Mouse (Mus musculus): ENCODE data around the gene Odf2l. TPM values are rescaled to one million over a fixed set of nuclear protein-coding genes. Genes with fewer than 3 reads are reported as not detected.

The Odf2l gene
- polyA plus RNA-seq (2016; fragmentation: Nextera tagmentation; extraction: Ambion mirVana) = 28.5 and 31.7 TPM in 2 replicates

DNA sequence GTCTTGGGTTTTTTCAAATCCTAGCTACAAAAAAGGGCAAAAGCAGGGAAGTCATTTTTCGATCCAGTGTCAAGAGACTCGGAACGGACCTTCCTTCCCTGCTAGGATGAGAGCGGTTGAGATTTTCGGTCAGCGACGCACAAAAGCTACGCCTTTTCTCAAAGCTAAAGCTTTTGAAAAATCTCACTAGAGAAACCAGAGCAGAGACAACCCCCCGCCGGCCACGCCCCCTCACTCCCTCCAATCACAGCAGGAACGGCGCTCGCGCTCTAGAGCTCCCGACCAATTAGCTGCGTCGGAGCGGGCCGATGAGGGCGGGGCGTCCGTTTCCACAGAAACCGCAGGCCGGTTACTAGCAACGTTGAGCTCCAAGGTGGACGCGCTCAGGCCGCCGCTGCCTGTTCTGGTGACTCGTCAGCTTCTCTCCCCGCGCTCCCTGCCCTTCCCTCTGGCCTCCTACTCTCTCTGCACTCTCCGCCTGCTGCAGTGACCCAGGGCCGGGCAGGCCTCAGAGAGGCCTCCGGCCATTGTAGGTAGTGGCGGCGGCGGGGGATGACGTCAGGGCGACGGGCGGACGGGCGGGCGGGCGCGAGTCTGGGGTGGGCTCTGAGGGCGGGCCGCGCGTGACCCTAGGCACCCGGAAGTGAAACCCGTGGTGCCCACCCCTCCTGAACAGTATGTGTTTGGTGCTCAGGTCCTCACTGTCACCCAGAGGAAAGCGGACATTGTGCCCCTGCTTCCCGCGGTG lies at the start of gene Odf2l:
TSS of gene Odf2l (plus strand) at position 335 of the 748 bp plus-strand sequence.
- under 1% methylated on average over 57 of the region's 57 CpGs for WGBS

DNA sequence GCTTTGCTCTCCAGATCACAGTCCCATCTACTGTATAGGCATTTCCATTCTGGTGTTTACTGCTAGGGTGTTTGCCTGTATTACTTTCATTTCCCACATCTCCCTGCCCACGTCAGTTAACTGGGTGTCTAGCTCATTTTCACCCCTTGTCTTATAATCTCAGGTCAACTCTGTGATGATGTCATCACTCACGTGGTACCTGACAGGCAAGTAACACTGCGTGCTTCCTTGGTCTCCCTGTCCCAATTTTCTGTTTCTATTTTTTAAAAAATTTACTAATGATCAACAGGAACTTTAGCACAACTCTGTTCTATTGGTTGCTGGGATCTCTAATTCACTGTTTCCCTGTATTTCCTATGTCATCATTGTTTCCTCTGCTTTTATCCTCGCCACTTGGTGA lies 49.4 kb upstream of the Odf2l start:
- H3K27me3 ChIP-seq = no peaks in the 10 kb centered on the region
- no peak for ATAC-seq (ENCODE audit: low FRiP score, low read depth)
- H3K4me1 ChIP-seq = no peaks in the 10 kb centered on the region
- H3K4me3 ChIP-seq = no peak overlapping the region
- H3K27ac ChIP-seq (replicated peaks) = no peak overlapping the region
- H3K36me3 ChIP-seq = no peaks in the 10 kb centered on the region
- WGBS = 81% methylated on average over 4 of the region's 4 CpGs
- H3K9me3 ChIP-seq = no peaks in the 10 kb centered on the region
- no peak overlapping the region for H3K9ac ChIP-seq (replicated peaks)
- no peak overlapping the region for H3K4me2 ChIP-seq (replicated peaks)

More for the DNA sequence above, at the start of gene Odf2l:
- peaks cover 16% of the 10 kb centered on the region for H3K4me1 ChIP-seq
- H3K27me3 ChIP-seq = no peaks in the 10 kb centered on the region
- H3K4me2 ChIP-seq (replicated peaks) = peak within 1 kb of the TSS; percentile 71
- no peaks in the 10 kb centered on the region for H3K9me3 ChIP-seq
- H3K4me3 ChIP-seq = peak within 1 kb of the TSS; percentile 80
- peak; percentile 99 for ATAC-seq (ENCODE audit: low FRiP score, low read depth)
- peak within 1 kb of the TSS; percentile 99 for H3K27ac ChIP-seq (replicated peaks)
- H3K36me3 ChIP-seq = no peaks in the 10 kb centered on the region
- H3K9ac ChIP-seq (replicated peaks) = peak within 1 kb of the TSS; percentile 93

DNA sequence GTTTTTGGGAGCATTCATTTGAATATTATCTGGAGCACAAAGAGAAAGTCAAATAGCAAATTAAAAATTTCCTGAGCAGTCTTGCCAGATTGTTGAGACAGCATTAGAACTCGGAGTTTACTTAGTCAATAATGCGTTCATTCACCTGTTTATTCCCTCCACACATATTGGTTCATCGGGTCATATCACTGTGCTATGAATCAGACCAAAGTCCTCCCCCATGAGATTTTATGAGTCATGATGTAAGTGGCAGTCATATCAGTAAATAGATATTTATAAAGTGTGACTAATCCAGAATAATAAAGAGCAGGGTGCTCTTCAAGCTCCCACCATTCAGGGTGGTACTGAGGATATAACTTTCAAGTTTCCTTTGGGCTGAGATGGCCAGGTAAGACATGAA lies 46.0 kb upstream of the Odf2l start:
- no peak overlapping the region for H3K9ac ChIP-seq (replicated peaks)
- no peak for ATAC-seq (ENCODE audit: low FRiP score, low read depth)
- 93% methylated on average over 3 of the region's 3 CpGs for WGBS

DNA sequence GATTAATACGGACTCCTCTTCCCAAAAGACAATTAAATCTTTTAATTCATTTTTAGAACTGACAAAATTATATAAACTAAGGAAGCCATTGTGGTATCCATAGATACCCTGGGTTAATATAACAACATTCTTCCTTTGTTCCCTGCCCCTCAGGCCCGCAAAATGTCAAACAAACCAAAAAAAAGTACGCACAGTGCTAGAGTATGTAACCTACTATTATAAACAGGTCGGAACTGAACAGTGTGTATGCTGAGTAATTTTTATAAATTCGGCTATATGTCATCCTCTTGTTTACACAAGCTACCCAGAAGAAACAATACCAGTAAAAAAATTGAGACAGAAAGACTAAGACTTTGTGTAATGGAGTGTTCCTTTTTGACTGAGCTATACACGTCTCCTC lies 40.0 kb upstream of the Odf2l start:
- WGBS = 91% methylated on average over 6 of the region's 6 CpGs
- no peak overlapping the region for H3K4me3 ChIP-seq
- H3K36me3 ChIP-seq = no peaks in the 10 kb centered on the region
- H3K27ac ChIP-seq (replicated peaks) = no peak overlapping the region
- H3K4me1 ChIP-seq = no peaks in the 10 kb centered on the region
- H3K27me3 ChIP-seq = no peaks in the 10 kb centered on the region
- no peak overlapping the region for H3K9ac ChIP-seq (replicated peaks)
- H3K4me2 ChIP-seq (replicated peaks) = no peak overlapping the region
- no peaks in the 10 kb centered on the region for H3K9me3 ChIP-seq
- ATAC-seq (ENCODE audit: low FRiP score, low read depth) = no peak

More for the DNA sequence above, 46.0 kb upstream of the Odf2l start:
- H3K4me2 ChIP-seq (replicated peaks) = no peak overlapping the region
- H3K4me1 ChIP-seq = no peaks in the 10 kb centered on the region
- H3K27ac ChIP-seq (replicated peaks) = no peak overlapping the region
- no peak overlapping the region for H3K4me3 ChIP-seq
- H3K36me3 ChIP-seq = no peaks in the 10 kb centered on the region
- no peaks in the 10 kb centered on the region for H3K27me3 ChIP-seq
- no peaks in the 10 kb centered on the region for H3K9me3 ChIP-seq

DNA sequence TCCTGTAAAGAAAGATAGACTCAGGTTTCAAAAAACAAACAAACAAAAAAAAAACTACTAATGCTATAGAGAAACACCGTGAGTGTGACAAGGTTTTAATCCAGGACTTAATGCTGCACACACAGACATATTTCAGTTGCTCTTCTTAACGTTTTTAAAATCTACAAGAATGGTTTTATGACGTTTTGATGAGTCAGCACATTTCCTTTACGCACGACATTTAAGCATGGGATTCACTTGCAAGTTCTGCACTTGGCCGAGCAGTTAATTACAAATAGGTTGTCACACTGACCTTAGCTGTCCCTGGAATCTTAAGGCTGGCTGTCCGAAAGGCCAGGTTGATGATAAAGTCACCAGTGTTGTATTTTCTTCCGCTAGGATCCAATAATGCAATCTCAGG lies 37.5 kb upstream of the Odf2l start:
- Histone ChIP-seq H3K4me3 (no peak overlapping the region), H3K4me2 (replicated peaks) (no peak overlapping the region), H3K9me3 (no peaks in the 10 kb centered on the region), H3K27me3 (no peaks in the 10 kb centered on the region), H3K36me3 (no peaks in the 10 kb centered on the region), H3K9ac (replicated peaks) (no peak overlapping the region), H3K4me1 (no peaks in the 10 kb centered on the region), H3K27ac (replicated peaks) (no peak overlapping the region)
- no peak for ATAC-seq (ENCODE audit: low FRiP score, low read depth)
- 79% methylated on average over 8 of the region's 8 CpGs for WGBS

DNA sequence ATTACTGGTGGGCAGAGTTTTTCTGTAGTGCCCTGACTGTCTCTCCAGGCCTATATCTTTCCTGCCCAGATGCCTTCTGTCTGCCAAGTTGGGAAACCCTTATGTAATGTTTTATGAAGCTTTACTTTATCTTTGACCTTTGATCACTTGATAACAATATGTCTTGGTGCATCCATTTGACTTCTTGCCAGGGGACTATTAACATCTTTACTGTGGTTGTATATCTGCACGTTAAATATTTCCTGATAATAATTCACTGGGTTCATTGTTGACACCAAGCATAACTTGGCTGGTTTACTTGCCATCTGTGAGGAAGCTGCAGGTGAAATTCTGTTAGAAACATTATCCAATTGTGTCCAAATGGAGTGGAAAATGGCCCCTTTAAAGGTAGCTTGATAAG lies 35.3 kb upstream of the Odf2l start:
- H3K9ac ChIP-seq (replicated peaks) = no peak overlapping the region
- ATAC-seq (ENCODE audit: low FRiP score, low read depth) = no peak
- no peaks in the 10 kb centered on the region for H3K36me3 ChIP-seq
- no peaks in the 10 kb centered on the region for H3K27me3 ChIP-seq
- no peaks in the 10 kb centered on the region for H3K4me1 ChIP-seq
- no peaks in the 10 kb centered on the region for H3K9me3 ChIP-seq
- H3K27ac ChIP-seq (replicated peaks) = no peak overlapping the region
- WGBS = 91% methylated on average over 1 of the region's 1 CpGs
- H3K4me3 ChIP-seq = no peak overlapping the region
- H3K4me2 ChIP-seq (replicated peaks) = no peak overlapping the region

DNA sequence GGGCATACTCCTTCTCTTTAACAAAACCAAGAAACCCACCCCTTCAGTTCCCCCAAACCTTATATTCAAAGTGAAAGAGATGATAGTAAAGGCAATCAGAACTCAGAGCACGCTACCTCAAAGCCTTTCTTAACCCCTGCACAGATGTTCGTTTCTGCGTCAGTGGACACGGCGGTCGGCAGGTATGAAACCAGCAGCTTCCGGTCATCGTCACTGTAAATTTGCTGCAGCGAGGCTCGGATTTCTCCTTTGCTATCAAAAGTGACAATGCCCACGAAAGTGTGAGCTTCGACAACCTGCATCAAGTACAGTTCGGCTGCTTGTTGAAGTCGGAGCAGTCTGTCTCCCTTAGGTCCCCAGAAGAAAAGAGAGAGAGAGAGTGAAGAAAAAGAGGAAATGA lies 32.2 kb upstream of the Odf2l start:
- 94% methylated on average over 14 of the region's 14 CpGs for WGBS
- H3K36me3 ChIP-seq = no peaks in the 10 kb centered on the region
- no peaks in the 10 kb centered on the region for H3K9me3 ChIP-seq
- H3K9ac ChIP-seq (replicated peaks) = no peak overlapping the region
- no peaks in the 10 kb centered on the region for H3K4me1 ChIP-seq
- no peaks in the 10 kb centered on the region for H3K27me3 ChIP-seq
- H3K4me3 ChIP-seq = no peak overlapping the region
- no peak for ATAC-seq (ENCODE audit: low FRiP score, low read depth)
- H3K4me2 ChIP-seq (replicated peaks) = no peak overlapping the region
- H3K27ac ChIP-seq (replicated peaks) = no peak overlapping the region

DNA sequence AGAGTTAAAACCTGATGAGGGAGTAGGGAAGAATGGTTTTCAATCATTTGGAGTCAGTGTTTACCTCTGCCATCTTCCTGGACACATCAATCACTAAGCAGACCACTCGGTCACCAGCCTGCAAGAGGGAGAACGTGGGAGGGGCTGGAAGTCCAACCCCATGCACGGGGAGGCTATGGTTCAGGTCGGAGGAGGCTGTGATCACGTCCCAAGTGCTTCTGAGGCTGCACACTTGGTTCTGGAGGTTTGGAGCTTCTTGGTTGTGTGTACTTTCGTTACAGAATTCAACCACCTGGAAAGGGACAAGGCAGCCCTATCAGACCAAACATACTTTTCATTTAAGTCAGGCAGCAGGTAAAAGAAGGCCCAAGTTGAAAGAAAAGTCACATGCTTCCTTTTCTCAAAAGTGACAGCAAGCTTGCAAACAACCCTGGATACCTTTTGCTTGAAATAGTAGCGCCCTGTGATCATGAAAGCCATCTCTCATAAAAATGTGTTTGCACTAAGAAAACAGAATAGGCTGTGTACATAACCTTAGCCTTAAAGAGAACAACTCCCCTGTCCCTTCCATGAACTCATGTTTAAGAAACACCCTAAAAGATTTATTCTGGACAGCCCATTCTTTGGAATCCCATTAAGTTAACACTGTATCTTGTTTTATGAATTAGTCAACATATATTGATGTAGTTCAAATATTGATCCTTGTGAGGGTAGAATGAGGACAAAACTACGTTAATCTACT lies 30.4 kb upstream of the Odf2l start:
- no peak for ATAC-seq (ENCODE audit: low FRiP score, low read depth)
- 81% methylated on average over 8 of the region's 8 CpGs for WGBS
- no peak overlapping the region for H3K9ac ChIP-seq (replicated peaks)

DNA sequence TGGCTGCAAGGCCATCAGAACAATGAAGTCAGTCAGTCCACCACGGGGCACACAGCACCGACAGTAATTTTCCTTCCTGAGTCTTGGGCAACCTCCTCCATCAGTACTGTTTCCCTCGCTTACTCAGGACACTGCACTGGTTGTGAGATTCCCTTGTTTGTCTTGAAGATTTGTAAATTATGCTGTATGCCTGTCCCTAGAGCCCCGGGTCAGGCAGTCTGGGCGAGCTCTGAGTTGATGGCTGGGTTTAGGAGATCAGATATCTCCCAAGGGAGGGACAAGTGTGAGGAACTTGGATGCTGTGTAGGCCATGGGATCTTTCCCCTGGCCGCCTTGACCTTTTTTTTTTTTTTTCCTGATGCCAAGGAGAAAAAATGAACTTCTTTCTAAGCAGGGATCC lies 19.1 kb upstream of the Odf2l start, which contains the start of gene Clca2:
TSS of gene Clca2 (minus strand) at position 153 of the 400 bp plus-strand sequence.
- ATAC-seq (ENCODE audit: low FRiP score, low read depth) = no peak
- no peaks in the 10 kb centered on the region for H3K4me1 ChIP-seq
- WGBS = 79% methylated on average over 6 of the region's 6 CpGs

More for the DNA sequence above, 30.4 kb upstream of the Odf2l start:
- H3K9me3 ChIP-seq = no peaks in the 10 kb centered on the region
- no peak overlapping the region for H3K27ac ChIP-seq (replicated peaks)
- no peaks in the 10 kb centered on the region for H3K36me3 ChIP-seq
- no peak overlapping the region for H3K4me2 ChIP-seq (replicated peaks)
- H3K4me1 ChIP-seq = no peaks in the 10 kb centered on the region
- no peaks in the 10 kb centered on the region for H3K27me3 ChIP-seq
- H3K4me3 ChIP-seq = no peak overlapping the region

DNA sequence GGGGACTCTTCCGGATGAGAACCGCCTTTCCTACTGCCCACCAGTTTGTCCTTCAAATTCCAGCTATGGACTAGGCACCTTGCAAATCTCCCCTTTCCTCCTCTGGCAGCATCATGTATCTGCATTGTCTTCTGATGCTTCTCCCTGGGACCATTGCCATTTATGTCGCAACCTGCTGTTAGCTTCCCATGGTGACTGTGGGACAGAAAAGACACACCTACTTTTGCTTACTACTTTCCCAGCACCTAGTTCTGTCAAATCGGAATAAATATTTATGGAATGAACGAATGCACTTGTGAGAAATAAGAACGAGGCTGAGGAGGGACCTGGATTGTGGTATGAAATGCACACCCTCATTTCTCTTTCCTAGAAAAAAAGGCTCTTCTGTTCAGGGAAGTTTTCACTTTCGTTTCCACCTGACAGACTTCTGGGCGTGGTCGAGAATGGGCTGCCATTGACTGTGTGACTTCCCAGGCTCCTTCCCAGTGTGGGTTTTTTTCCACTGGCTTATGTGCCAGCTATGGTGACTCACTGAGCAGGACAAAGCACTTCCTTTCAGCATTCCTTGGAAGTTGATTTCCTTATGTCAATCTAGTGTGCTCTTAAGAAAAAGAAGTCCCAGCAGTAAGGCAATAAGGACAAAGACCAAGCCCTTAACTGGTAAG lies 16.4 kb upstream of the Odf2l start:
- Histone ChIP-seq H3K27me3 (no peaks in the 10 kb centered on the region), H3K36me3 (no peaks in the 10 kb centered on the region), H3K9me3 (no peaks in the 10 kb centered on the region), H3K9ac (replicated peaks) (no peak overlapping the region), H3K27ac (replicated peaks) (no peak overlapping the region), H3K4me1 (no peaks in the 10 kb centered on the region), H3K4me2 (replicated peaks) (no peak overlapping the region), H3K4me3 (no peak overlapping the region)
- no peak for ATAC-seq (ENCODE audit: low FRiP score, low read depth)
- WGBS = 83% methylated on average over 9 of the region's 9 CpGs

More for the DNA sequence above, 19.1 kb upstream of the Odf2l start, which contains the start of gene Clca2:
- Histone ChIP-seq H3K27ac (replicated peaks) (no peak within 1 kb of the TSS), H3K4me2 (replicated peaks) (no peak within 1 kb of the TSS), H3K27me3 (no peaks in the 10 kb centered on the region), H3K9me3 (no peaks in the 10 kb centered on the region), H3K4me3 (no peak within 1 kb of the TSS), H3K9ac (replicated peaks) (no peak within 1 kb of the TSS), H3K36me3 (no peaks in the 10 kb centered on the region)

DNA sequence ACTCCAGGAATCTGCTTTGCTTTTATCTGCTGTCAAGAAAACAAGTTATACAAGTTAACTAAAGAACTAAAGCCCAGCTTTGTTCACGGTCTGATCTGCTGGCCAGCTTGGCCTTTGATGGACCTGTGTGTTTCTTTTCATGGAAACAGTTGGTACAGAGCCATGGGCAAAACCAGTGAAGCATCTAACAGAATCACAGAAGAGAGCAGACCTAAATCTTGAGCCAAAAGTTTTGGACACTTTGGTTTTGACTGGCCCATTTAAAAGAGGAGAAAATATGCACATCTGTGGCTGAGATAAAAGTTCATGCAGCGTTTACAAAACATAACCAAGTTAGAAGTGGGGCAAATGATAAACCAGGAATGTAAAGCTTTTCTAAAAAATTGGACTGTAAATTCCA lies 15.1 kb upstream of the Odf2l start:
- H3K27ac ChIP-seq (replicated peaks) = no peak overlapping the region
- no peaks in the 10 kb centered on the region for H3K36me3 ChIP-seq
- 84% methylated on average over 2 of the region's 2 CpGs for WGBS
- H3K4me1 ChIP-seq = no peaks in the 10 kb centered on the region
- no peaks in the 10 kb centered on the region for H3K9me3 ChIP-seq
- no peak for ATAC-seq (ENCODE audit: low FRiP score, low read depth)
- H3K9ac ChIP-seq (replicated peaks) = no peak overlapping the region
- H3K4me3 ChIP-seq = no peak overlapping the region
- H3K4me2 ChIP-seq (replicated peaks) = no peak overlapping the region
- H3K27me3 ChIP-seq = no peaks in the 10 kb centered on the region

DNA sequence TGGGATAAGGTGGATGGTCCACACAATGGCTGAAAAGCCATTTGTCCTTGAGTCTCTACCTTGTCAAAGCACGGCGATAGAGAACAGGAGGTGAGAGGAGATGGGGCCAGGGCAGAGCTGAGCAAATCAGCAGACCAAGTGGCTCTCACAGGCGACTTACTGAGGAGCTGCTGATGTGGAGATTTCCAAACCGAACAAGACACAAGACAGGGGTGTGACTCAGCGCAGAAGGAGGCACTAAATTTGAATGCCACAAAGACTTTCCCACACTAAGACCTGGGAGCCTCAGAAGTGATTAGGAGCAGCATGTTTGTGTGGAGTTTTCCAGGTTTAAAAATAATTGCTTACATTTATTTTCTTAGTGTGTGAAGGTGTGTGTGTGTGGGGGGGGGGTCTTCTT lies 14.6 kb upstream of the Odf2l start:
- Histone ChIP-seq H3K36me3 (no peaks in the 10 kb centered on the region), H3K9ac (replicated peaks) (no peak overlapping the region), H3K4me2 (replicated peaks) (no peak overlapping the region), H3K4me1 (no peaks in the 10 kb centered on the region), H3K4me3 (no peak overlapping the region), H3K9me3 (no peaks in the 10 kb centered on the region), H3K27ac (replicated peaks) (no peak overlapping the region), H3K27me3 (no peaks in the 10 kb centered on the region)
- WGBS = 77% methylated on average over 5 of the region's 5 CpGs
- no peak for ATAC-seq (ENCODE audit: low FRiP score, low read depth)

Measured in midbrain, embryonic 12.5 days (tissue).